Mouse (Mus musculus) thymus, adult 2 months (tissue): ENCODE measurements around the gene Ust. TPM values are rescaled to one million over a fixed set of nuclear protein-coding genes. Genes with fewer than 3 reads are reported as not detected.

Experiments
- DNase-seq: peaks from one replicate; pipeline ENCODE4 v3.0.0; 2021
- H3K27ac ChIP-seq: fragments of 200-500 bp; 2 replicates; pipeline ENCODE4 v1.5.1; 2012; ENCODE audit warnings: low read length, control low read depth; ENCODE audit not compliant: control insufficient read depth, insufficient read depth
- H3K27me3 ChIP-seq: fragments of 200-500 bp; 2 replicates; pipeline ENCODE4 v1.6.1; 2012; ENCODE audit warnings: mild to moderate bottlenecking, low read length, moderate library complexity, mixed read lengths; ENCODE audit not compliant: control insufficient read depth, insufficient read depth
- H3K36me3 ChIP-seq: fragments of 200-500 bp; 2 replicates; pipeline ENCODE4 v1.6.1; 2012; ENCODE audit warnings: mild to moderate bottlenecking, low read length, moderate library complexity; ENCODE audit not compliant: control insufficient read depth, insufficient read depth
- H3K4me1 ChIP-seq: fragments of 200-500 bp; replicated peaks from 2 replicates; pipeline ENCODE4 v1.6.1; 2012; ENCODE audit warnings: low read length; ENCODE audit not compliant: control insufficient read depth, insufficient read depth
- H3K4me3 ChIP-seq: fragments of 200-500 bp; 2 replicates; pipeline ENCODE4 v1.5.1; 2012; ENCODE audit warnings: mild to moderate bottlenecking, low read length, control low read depth, moderate library complexity; ENCODE audit not compliant: control insufficient read depth, insufficient read depth
- CTCF ChIP-seq: fragments of 200-500 bp; IDR thresholded peaks from 2 replicates; pipeline ENCODE4 v1.5.1; 2012; ENCODE audit warnings: mild to moderate bottlenecking, control low read depth, low read length, moderate library complexity, borderline replicate concordance; ENCODE audit not compliant: control insufficient read depth, poor library complexity, insufficient read depth; ENCODE audit errors: extremely low read depth
- POLR2A ChIP-seq: fragments of 200-500 bp; IDR thresholded peaks from 2 replicates; pipeline ENCODE4 v1.6.1; 2012; ENCODE audit warnings: mild to moderate bottlenecking, low read length, control low read depth, moderate library complexity; ENCODE audit not compliant: control insufficient read depth, poor library complexity, insufficient read depth; ENCODE audit errors: extremely low read depth
- WGBS: fragments of 180-500 bp; shearing (Covaris S2); methylation state at CpG from one replicate; pipeline ENCODE4 v1.1.7; 2018; 5-methylcytosine and 5-hydroxymethylcytosine counted together
- polyA plus RNA-seq: library from polyadenylated mRNA; depleted of rRNA; stranded (reverse); fragments of >200 nt; gene quantifications from 2 replicates; pipeline ENCODE4 v1.2.3, GENCODE M21; 2012

The Ust gene
- polyA plus RNA-seq, 1 experiment = 2.9 TPM

DNA sequence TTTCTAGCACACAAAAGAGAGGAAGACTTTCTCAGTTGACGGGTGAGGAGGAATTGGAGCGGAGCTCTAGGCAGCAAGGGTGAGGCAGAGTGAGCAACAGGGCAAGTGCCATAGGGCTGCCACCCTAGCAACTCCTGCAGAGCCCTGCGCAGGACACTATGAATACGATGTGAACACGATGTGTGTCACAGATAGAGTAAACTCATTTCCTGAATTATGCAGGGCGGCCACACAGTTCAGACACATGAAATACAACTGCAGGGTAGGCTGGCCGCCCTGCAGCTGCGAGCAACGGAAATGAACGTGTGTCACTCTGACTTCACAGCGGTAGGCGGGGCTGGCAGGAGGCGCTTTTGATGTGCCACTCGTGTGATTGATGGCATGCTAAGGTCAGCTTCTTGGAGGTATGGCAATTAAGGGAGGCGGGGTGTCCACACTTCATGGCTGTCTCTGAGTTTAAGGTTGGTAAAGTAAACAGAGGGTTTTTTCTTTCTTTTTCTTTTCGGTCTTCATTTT lies 304.7 kb downstream of the Ust start:
- peak overlapping the region; percentile 98 for H3K27ac ChIP-seq
- peak; percentile 30; the same call in 1 of the 2 replicates for TF ChIP-seq CTCF
- TF ChIP-seq POLR2A = peak; percentile 83
- DNase-seq = peak; percentile 90
- no peaks in the 10 kb centered on the region for H3K36me3 ChIP-seq
- WGBS = 8% methylated on average over 16 of the region's 16 CpGs
- H3K27me3 ChIP-seq = no peaks in the 10 kb centered on the region
- peak overlapping the region; percentile 18; the same call in 1 of the 2 replicates for H3K4me3 ChIP-seq
- H3K4me1 ChIP-seq = peaks cover 19% of the 10 kb centered on the region

DNA sequence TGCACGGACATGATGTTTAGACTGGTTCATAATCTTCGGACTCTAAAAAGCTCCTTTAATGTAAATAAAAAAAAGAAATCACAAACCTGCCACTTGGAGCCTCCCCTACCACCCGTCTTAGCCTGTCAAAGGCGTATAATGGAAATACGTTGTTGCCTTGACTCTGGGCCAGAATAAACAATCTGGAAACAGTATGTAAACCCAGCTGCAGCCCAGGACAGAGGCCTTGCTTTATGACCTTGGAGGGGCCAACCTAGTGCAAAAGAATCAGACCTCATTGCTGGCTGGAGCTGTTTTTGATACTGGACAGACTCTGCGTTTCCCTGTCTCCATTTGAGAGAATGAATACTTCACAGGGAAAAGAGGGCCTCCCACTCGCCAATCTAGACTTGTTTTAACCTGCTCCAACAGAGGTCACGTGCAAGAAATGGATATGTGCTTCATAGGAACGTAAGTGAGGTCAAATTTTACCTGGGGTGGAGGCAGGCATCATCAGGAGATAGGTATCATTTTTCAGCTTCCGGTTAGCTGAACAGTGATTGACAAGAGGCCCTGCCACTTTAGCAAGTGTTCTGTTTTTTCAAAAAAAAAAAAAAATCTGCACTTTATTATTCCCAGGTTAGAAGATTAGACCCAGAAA lies 305.2 kb downstream of the Ust start:
- no peak overlapping the region for H3K4me3 ChIP-seq
- no peaks in the 10 kb centered on the region for H3K27me3 ChIP-seq
- 71% methylated on average over 10 of the region's 10 CpGs for WGBS
- H3K4me1 ChIP-seq = peaks cover 19% of the 10 kb centered on the region
- peak; percentile 32 for DNase-seq
- H3K27ac ChIP-seq = peak overlapping the region; percentile 98
- no peak for TF ChIP-seq CTCF
- TF ChIP-seq POLR2A = no peak
- no peaks in the 10 kb centered on the region for H3K36me3 ChIP-seq

DNA sequence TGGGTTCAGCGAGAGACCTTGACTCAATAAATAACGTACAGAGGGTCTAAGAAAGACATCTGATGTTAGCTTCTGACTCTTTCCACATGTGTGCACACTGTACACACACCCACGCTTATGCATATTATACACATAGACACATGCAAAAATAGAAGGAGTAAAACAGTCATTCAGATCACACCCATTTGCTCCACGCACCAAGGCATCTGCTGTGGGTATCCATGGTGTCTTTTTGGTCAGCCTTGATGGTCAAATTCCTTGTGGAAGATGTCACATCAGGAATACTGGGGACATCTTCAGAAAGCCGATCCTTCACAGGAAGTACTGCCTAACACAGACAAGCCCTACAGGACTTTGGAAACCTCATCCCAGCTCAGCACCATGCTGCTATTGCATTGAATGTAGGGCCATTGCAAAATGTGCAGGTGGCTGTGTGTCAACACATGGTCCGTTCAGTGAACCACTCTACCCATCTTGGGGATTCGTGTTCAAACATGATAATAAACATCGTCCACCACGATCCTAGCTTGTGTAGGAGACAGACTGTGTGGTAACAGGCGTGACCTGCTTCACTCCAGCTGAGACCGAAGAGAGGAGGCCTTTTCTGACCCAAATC lies 305.9 kb downstream of the Ust start:
- H3K36me3 ChIP-seq = no peaks in the 10 kb centered on the region
- WGBS = 96% methylated on average over 11 of the region's 11 CpGs
- H3K27me3 ChIP-seq = no peaks in the 10 kb centered on the region
- H3K4me3 ChIP-seq = no peak overlapping the region
- TF ChIP-seq POLR2A = no peak
- TF ChIP-seq CTCF = no peak
- peaks cover 19% of the 10 kb centered on the region for H3K4me1 ChIP-seq
- DNase-seq = no peak
- peak overlapping the region; percentile 98 for H3K27ac ChIP-seq

DNA sequence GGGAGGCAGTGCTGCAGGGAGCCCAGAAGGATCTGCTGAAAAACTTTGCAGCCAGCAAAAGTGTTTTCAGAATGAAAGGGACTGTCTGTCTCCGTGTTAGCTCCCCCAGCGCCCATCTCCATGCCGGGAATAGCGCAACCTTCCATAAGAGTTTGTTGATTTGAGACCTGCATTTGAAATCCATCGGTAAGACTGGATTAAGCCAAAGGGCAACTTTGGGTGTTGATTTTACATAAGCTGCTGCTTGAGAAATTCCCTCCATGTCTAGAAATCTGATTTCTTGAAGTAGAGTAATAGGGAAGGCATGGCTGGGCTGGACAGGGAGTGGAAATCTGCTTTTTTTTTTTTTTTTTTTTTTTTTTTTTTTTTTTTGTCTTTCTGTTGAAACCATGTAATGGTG lies 306.9 kb downstream of the Ust start:
- Histone ChIP-seq H3K4me1 (peaks cover 19% of the 10 kb centered on the region), H3K4me3 (no peak overlapping the region), H3K36me3 (no peaks in the 10 kb centered on the region), H3K27ac (no peak overlapping the region), H3K27me3 (no peaks in the 10 kb centered on the region)
- WGBS = 96% methylated on average over 5 of the region's 5 CpGs
- no peak for DNase-seq
- TF ChIP-seq POLR2A = no peak
- TF ChIP-seq CTCF = no peak

DNA sequence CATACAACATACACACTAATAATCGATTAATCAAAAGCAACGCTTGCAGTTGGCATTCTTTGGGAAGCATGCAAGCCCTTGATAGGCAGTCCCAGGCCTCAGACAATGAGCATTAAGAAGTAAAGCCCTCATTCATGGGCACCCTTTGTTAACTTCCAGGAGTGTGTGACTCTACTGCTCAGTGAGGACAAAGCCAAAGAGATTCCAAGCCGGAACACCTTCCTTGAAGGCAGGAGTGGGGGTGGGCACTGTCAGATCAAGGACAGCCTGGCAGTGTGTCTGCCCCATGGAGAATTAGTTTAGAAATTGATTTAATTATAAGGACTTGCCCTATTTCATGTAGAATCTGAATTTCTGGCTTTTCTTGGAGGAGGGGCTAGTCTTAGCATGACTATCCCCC lies 308.3 kb downstream of the Ust start:
- Histone ChIP-seq H3K4me1 (peaks cover 19% of the 10 kb centered on the region), H3K27ac (no peak overlapping the region), H3K36me3 (no peaks in the 10 kb centered on the region), H3K27me3 (no peaks in the 10 kb centered on the region), H3K4me3 (no peak overlapping the region)
- 98% methylated on average over 3 of the region's 3 CpGs for WGBS
- no peak for DNase-seq
- TF ChIP-seq POLR2A (no peak), CTCF (no peak)

DNA sequence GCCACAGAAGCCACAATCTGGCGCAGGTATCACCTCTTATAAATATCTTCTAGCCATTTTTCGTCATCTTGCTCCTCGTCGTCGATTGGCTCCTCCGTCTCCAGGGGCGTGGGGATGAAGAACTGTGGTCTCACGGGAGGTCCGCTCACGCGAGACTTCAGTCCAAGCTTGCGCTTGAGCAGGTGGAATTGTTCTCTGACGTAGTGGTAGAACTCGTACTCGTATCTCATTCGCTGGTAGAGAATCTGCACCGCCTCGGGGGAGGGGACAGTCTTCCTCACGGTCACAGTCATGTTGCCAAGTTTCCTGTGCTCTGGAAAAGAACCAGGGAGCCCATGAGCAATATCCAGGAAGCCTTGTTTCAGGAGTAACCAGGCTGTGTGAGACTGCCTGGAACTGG lies 311.3 kb downstream of the Ust start:
- TF ChIP-seq CTCF (no peak), POLR2A (no peak)
- no peak for DNase-seq
- H3K27me3 ChIP-seq = no peaks in the 10 kb centered on the region
- no peak overlapping the region for H3K27ac ChIP-seq
- H3K36me3 ChIP-seq = no peaks in the 10 kb centered on the region
- 0 out of 2 replicates have a peak, but pooled peaks cover 2% of the 10 kb centered on the region for H3K4me1 ChIP-seq
- 97% methylated on average over 19 of the region's 19 CpGs for WGBS
- no peak overlapping the region for H3K4me3 ChIP-seq
